Mouse (Mus musculus): ENCODE measurements around the gene Fam185a. TPM values are rescaled to one million over a fixed set of nuclear protein-coding genes. Genes with fewer than 3 reads are reported as not detected.

Fam185a gene
- polyA plus RNA-seq, 1 experiment from 2014 or later = 7.9 TPM

GRCm38 (mm10) chr5:21500941-21501340, 76.2 kb downstream of the Fam185a start:
- no peak overlapping the region for H3K4me3 ChIP-seq
- H3K36me3 ChIP-seq (replicated peaks) = no peaks in the 10 kb centered on the region
- ATAC-seq (replicated peaks) = no peak
- no peaks in the 10 kb centered on the region for H3K9me3 ChIP-seq
- WGBS = 91% methylated on average over 2 of the region's 2 CpGs
- H3K27me3 ChIP-seq (replicated peaks) = no peaks in the 10 kb centered on the region
- no peak overlapping the region for H3K4me2 ChIP-seq
- H3K9ac ChIP-seq = no peak overlapping the region
- no peak overlapping the region for H3K27ac ChIP-seq
- no peaks in the 10 kb centered on the region for H3K4me1 ChIP-seq

DNA sequence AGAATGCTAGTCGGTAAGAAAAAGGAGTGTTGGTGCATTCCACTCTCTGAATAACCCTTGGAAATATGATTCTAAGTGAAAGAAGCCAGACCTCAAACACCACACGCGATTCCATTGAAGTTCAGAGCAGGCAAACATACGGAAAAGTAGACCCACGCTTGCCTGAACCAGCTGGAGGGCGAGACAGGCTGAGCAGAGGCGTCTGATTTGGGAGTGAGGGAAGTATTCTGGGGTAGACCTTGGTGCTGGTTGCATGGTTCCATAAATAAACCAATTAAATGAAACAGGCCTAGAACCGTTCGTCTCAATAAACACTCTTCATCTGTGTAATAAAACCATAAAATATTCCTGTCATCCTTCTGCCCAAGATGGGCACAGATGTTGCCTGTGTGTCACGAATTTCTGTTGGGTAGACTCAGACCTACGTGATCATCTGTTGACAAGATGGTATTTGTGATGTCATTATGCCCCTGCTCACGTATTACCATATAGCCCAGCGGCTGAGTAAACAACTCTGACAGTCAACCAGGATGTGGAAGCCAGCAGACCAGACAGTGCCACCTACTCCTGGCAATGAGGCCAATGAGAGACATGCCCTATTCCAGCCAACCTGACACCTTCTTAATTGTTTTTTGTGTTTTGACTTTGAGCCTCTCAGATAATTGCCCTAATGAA, 78.3 kb downstream of the Fam185a start:
- no peak overlapping the region for H3K4me3 ChIP-seq
- H3K4me1 ChIP-seq = no peaks in the 10 kb centered on the region
- no peak overlapping the region for H3K4me2 ChIP-seq
- no peaks in the 10 kb centered on the region for H3K27me3 ChIP-seq (replicated peaks)
- no peak overlapping the region for H3K27ac ChIP-seq
- no peaks in the 10 kb centered on the region for H3K36me3 ChIP-seq (replicated peaks)
- no peak for ATAC-seq (replicated peaks)
- WGBS = 92% methylated on average over 13 of the region's 13 CpGs
- no peak overlapping the region for H3K9ac ChIP-seq
- H3K9me3 ChIP-seq = no peaks in the 10 kb centered on the region

DNA sequence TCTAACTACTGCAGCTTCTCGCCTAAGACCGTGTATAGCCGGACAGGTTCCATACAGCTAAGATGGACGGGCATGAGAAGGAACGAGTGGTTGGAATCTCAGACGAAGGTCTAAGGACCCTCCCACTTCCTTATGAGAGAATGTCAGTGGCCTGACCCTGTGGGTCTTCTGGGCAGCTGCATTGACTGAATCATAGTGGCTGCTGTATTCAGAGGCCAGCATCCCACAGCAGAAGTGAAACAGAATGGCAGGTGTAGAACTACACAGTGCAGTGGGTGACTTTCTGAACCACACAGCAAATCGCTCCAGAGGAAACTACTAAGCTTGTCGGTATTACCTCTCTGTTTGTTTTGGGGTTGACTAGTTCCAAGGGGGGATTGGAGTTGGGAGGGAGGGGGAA, 80.4 kb downstream of the Fam185a start:
- no peaks in the 10 kb centered on the region for H3K9me3 ChIP-seq
- WGBS = 87% methylated on average over 8 of the region's 8 CpGs
- no peak for ATAC-seq (replicated peaks)
- H3K36me3 ChIP-seq (replicated peaks) = no peaks in the 10 kb centered on the region
- no peak overlapping the region for H3K4me3 ChIP-seq
- H3K27me3 ChIP-seq (replicated peaks) = no peaks in the 10 kb centered on the region
- no peak overlapping the region for H3K9ac ChIP-seq
- H3K27ac ChIP-seq = no peak overlapping the region
- no peak overlapping the region for H3K4me2 ChIP-seq
- no peaks in the 10 kb centered on the region for H3K4me1 ChIP-seq

DNA sequence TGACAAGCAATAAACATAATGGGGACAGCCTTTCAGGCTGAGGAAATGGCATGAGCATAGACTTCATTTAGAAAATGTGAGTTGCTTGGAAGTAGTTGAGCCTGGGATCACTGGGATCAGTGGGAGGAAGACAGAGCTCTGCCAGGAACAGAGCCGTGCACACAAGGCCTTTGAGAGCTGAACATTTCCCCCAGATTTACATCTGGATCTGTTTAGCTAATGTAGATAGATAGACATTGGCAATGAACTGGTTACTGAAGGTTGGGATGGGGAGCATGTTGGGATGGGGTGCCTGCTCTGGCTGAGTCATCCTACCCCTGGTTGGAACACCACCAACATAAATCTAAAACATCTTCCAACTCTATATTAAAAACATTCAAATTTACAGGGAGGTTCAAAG, 82.1 kb downstream of the Fam185a start:
- 80% methylated on average over 1 of the region's 1 CpGs for WGBS
- H3K4me3 ChIP-seq = no peak overlapping the region
- no peak for ATAC-seq (replicated peaks)
- H3K27ac ChIP-seq = no peak overlapping the region
- no peaks in the 10 kb centered on the region for H3K4me1 ChIP-seq
- no peak overlapping the region for H3K4me2 ChIP-seq
- H3K27me3 ChIP-seq (replicated peaks) = no peaks in the 10 kb centered on the region
- H3K9me3 ChIP-seq = no peaks in the 10 kb centered on the region
- no peaks in the 10 kb centered on the region for H3K36me3 ChIP-seq (replicated peaks)
- H3K9ac ChIP-seq = no peak overlapping the region

DNA sequence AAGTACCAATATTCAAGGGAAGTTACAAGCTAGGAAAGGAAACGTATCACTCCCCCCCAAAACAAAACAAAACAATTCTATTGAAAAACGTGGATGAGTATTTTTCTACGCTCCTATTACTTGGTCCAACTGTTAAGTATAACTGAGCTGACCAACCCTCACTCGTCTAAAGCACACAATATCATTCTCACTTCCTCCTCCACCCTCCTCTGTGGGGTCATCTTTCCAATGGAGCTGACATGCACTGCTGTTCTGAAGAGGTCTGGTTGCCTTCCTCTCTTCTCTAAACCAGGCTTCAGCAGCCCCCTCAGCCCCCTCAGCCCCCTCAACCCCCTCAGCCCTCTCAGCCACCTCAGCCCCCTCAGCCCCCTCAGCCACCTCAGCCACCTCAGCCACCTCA, 85.0 kb downstream of the Fam185a start:
- no peaks in the 10 kb centered on the region for H3K4me1 ChIP-seq
- no peak overlapping the region for H3K27ac ChIP-seq
- WGBS = 87% methylated on average over 4 of the region's 4 CpGs
- H3K4me2 ChIP-seq = no peak overlapping the region
- no peak for ATAC-seq (replicated peaks)
- no peak overlapping the region for H3K4me3 ChIP-seq
- H3K36me3 ChIP-seq (replicated peaks) = no peaks in the 10 kb centered on the region
- H3K9ac ChIP-seq = no peak overlapping the region
- no peaks in the 10 kb centered on the region for H3K27me3 ChIP-seq (replicated peaks)
- H3K9me3 ChIP-seq = no peaks in the 10 kb centered on the region

- Histone ChIP-seq H3K4me2 (no peak overlapping the region), H3K9me3 (no peaks in the 10 kb centered on the region), H3K27me3 (replicated peaks) (no peaks in the 10 kb centered on the region), H3K27ac (no peak overlapping the region), H3K36me3 (replicated peaks) (no peaks in the 10 kb centered on the region), H3K4me3 (no peak overlapping the region), H3K4me1 (no peaks in the 10 kb centered on the region), H3K9ac (no peak overlapping the region)
- WGBS = 44% methylated on average over 10 of the region's 10 CpGs
- no peak for ATAC-seq (replicated peaks)
Observed at GRCm38 (mm10) chr5:21513363-21513762, 88.6 kb downstream of the Fam185a start.

DNA sequence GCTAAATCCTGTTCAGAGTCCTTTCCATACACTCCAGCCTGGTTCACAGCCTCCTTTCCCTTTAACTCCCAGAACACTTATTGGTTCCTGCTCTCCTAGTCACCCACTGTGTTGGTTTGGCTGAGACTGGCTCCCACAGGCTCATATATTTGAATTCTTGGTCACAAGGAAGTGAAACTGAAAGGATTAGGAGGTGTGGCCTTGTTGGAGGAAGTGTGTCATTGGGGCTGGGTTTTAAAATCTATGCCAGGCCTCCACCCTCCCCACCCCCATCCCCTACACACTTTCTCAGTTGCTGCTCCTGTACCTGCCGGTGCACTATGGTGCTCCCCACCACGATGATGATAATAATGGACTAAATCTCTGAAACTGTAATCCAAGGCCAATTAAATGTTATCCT, 92.8 kb downstream of the Fam185a start:
- H3K27me3 ChIP-seq (replicated peaks) = no peaks in the 10 kb centered on the region
- no peak for ATAC-seq (replicated peaks)
- no peaks in the 10 kb centered on the region for H3K36me3 ChIP-seq (replicated peaks)
- H3K4me1 ChIP-seq = no peaks in the 10 kb centered on the region
- no peak overlapping the region for H3K9ac ChIP-seq
- 97% methylated on average over 2 of the region's 2 CpGs for WGBS
- no peaks in the 10 kb centered on the region for H3K9me3 ChIP-seq
- H3K4me3 ChIP-seq = no peak overlapping the region
- no peak overlapping the region for H3K27ac ChIP-seq
- H3K4me2 ChIP-seq = no peak overlapping the region

DNA sequence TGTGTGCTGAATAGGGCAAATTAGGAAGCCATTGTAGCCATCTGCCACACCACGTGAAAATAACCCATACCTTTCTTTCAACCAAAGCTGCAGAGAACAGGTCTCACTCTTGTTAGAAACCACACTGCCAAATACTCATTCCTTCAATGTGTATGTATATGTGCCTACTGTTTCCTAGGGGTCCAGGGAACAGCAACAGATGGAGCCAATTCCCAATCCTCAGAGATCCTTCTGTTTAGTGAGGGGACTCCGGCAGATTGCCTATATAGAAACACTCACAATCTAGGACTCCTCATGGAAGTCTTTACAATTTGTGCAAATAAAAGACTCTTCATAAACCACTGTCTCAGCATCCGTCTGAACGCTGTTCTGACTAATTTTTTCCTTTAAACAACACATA, 93.4 kb downstream of the Fam185a start:
- Histone ChIP-seq H3K4me2 (no peak overlapping the region), H3K9ac (no peak overlapping the region), H3K27ac (no peak overlapping the region), H3K4me1 (no peaks in the 10 kb centered on the region), H3K27me3 (replicated peaks) (no peaks in the 10 kb centered on the region), H3K9me3 (no peaks in the 10 kb centered on the region), H3K36me3 (replicated peaks) (no peaks in the 10 kb centered on the region), H3K4me3 (no peak overlapping the region)
- no peak for ATAC-seq (replicated peaks)
- 67% methylated on average over 4 of the region's 4 CpGs for WGBS

DNA sequence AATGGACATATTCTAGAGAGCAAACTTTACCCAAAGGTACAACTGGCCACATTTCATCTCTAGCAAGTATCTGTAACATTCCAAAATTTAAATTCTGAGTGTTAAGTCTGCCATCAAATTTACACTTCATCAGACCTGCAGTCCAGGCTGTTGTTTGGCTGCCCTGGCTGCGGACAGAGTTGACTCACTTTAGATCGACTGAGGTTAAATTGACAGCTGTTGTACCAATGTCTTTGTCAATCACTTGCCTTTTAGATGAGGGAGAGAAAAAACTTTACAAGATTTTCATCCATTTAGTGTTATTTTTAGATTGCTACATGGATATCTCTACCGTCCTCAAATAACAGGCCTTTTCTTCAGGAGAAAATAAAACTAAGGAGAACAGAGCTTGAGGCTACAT, 94.4 kb downstream of the Fam185a start:
- H3K4me2 ChIP-seq = no peak overlapping the region
- no peak overlapping the region for H3K4me3 ChIP-seq
- no peak overlapping the region for H3K27ac ChIP-seq
- no peaks in the 10 kb centered on the region for H3K4me1 ChIP-seq
- no peaks in the 10 kb centered on the region for H3K36me3 ChIP-seq (replicated peaks)
- WGBS = 81% methylated on average over 3 of the region's 3 CpGs
- ATAC-seq (replicated peaks) = no peak
- no peak overlapping the region for H3K9ac ChIP-seq
- H3K27me3 ChIP-seq (replicated peaks) = no peaks in the 10 kb centered on the region
- no peaks in the 10 kb centered on the region for H3K9me3 ChIP-seq

GRCm38 (mm10) chr5:21526835-21527485, 102.2 kb downstream of the Fam185a start:
- Histone ChIP-seq H3K27me3 (replicated peaks) (no peaks in the 10 kb centered on the region), H3K27ac (no peak overlapping the region), H3K9ac (no peak overlapping the region), H3K4me1 (no peaks in the 10 kb centered on the region), H3K4me3 (no peak overlapping the region), H3K9me3 (no peaks in the 10 kb centered on the region), H3K36me3 (replicated peaks) (no peaks in the 10 kb centered on the region), H3K4me2 (no peak overlapping the region)
- ATAC-seq (replicated peaks) = no peak
- 22% methylated on average over 11 of the region's 11 CpGs for WGBS

GRCm38 (mm10) chr5:21527488-21527911, 102.7 kb downstream of the Fam185a start:
- Histone ChIP-seq H3K4me3 (no peak overlapping the region), H3K9me3 (no peaks in the 10 kb centered on the region)
- WGBS = 49% methylated on average over 4 of the region's 4 CpGs

GRCm38 (mm10) chr5:21528068-21528842, 103.5 kb downstream of the Fam185a start:
- 91% methylated on average over 15 of the region's 15 CpGs for WGBS
- H3K27ac ChIP-seq = no peak overlapping the region
- no peaks in the 10 kb centered on the region for H3K27me3 ChIP-seq (replicated peaks)
- H3K4me3 ChIP-seq = no peak overlapping the region
- no peaks in the 10 kb centered on the region for H3K4me1 ChIP-seq
- H3K9ac ChIP-seq = no peak overlapping the region
- ATAC-seq (replicated peaks) = no peak
- H3K4me2 ChIP-seq = no peak overlapping the region
- H3K36me3 ChIP-seq (replicated peaks) = no peaks in the 10 kb centered on the region
- no peaks in the 10 kb centered on the region for H3K9me3 ChIP-seq

More at GRCm38 (mm10) chr5:21527488-21527911, 102.7 kb downstream of the Fam185a start:
- H3K36me3 ChIP-seq (replicated peaks) = no peaks in the 10 kb centered on the region
- H3K9ac ChIP-seq = no peak overlapping the region
- H3K27me3 ChIP-seq (replicated peaks) = no peaks in the 10 kb centered on the region
- H3K4me1 ChIP-seq = no peaks in the 10 kb centered on the region
- no peak overlapping the region for H3K4me2 ChIP-seq
- ATAC-seq (replicated peaks) = no peak
- H3K27ac ChIP-seq = no peak overlapping the region

All from midbrain, embryonic 15.5 days (tissue).